In genomic region chr4:148664021-148664420, GRCm38 (mm10) we compare ENCODE assay signal across 32 mouse cellular contexts. TPM values are rescaled to one million over a fixed set of nuclear protein-coding genes. Genes with fewer than 3 reads are reported as not detected.
DNase-seq lines count a peak whose midpoint lies in the region; ATAC-seq and TF ChIP-seq lines count a peak whose summit lies in the region.
"Had no signal": no experiment of that assay in that cellular context is flagged by ENCODE, and none has a peak within 500 bp of the region (broad histone marks: within the 10 kb centered on the region; RNA-seq: fewer than 3 reads in every experiment).

No protein-coding gene starts in this region.

- H3K9ac ChIP-seq in intestine, embryonic 15.5 days = no peak overlapping the region
- no peak overlapping the region for H3K9ac ChIP-seq in intestine, postnatal 0 days (ENCODE audit: low read depth, low read length)
- H3K9ac ChIP-seq in stomach, embryonic 15.5 days = no peak overlapping the region
- H3K9ac ChIP-seq: embryonic facial prominence, embryonic 13.5 days; forebrain, embryonic 15.5 days; heart, embryonic 12.5 days; heart, embryonic 15.5 days; hindbrain, embryonic 15.5 days had no signal

- H3K36me3 ChIP-seq in intestine, embryonic 15.5 days = no peaks in the 10 kb centered on the region
- H3K36me3 ChIP-seq in intestine, postnatal 0 days (ENCODE audit: control insufficient read depth, insufficient read depth) = no peaks in the 10 kb centered on the region
- H3K36me3 ChIP-seq in stomach, embryonic 15.5 days = no peaks in the 10 kb centered on the region
- H3K36me3 ChIP-seq: embryonic facial prominence, embryonic 10.5 days; embryonic facial prominence, embryonic 13.5 days; forebrain, embryonic 10.5 days; forebrain, embryonic 15.5 days; heart, embryonic 12.5 days; heart, embryonic 15.5 days; hindbrain, embryonic 10.5 days; hindbrain, embryonic 15.5 days had no signal

- peak; percentile 31 for DNase-seq in retina, postnatal 1 day
- DNase-seq in retina, embryonic 14.5 days (ENCODE audit: low spot score) = no peak
- DNase-seq in left cerebral cortex, adult 11 months (ENCODE audit: low spot score) = no peak
- DNase-seq in T-cell, adult 2 months (ENCODE audit: low spot score) = no peak
- DNase-seq: adrenal gland, adult 8-10 months; adrenal gland, postnatal 25 days; cerebellum, adult 11-12 months; cerebellum, adult 8-10 months; cerebellum, postnatal 10 days; cerebellum, postnatal 36 days; embryo, embryonic 11 days; gastrocnemius, postnatal 25 days; heart, adult 18-20 months; heart, postnatal 10 days; heart, postnatal 36 days had no signal

- no peak overlapping the region for H3K27ac ChIP-seq in intestine, embryonic 15.5 days
- no peak overlapping the region for H3K27ac ChIP-seq in intestine, postnatal 0 days (ENCODE audit: low read depth, low read length)
- no peak overlapping the region for H3K27ac ChIP-seq in stomach, embryonic 15.5 days
- H3K27ac ChIP-seq: embryonic facial prominence, embryonic 10.5 days; embryonic facial prominence, embryonic 13.5 days; forebrain, embryonic 10.5 days; forebrain, embryonic 15.5 days; heart, embryonic 15.5 days; hindbrain, embryonic 10.5 days; hindbrain, embryonic 15.5 days had no signal

- H3K4me1 ChIP-seq in intestine, embryonic 15.5 days (replicated peaks) = 0 out of 2 replicates have a peak, but pooled peaks cover 6% of the 10 kb centered on the region
- H3K4me1 ChIP-seq in intestine, postnatal 0 days (replicated peaks; ENCODE audit: control insufficient read depth, insufficient read depth, low read length) = no peaks in the 10 kb centered on the region
- H3K4me1 ChIP-seq in stomach, embryonic 15.5 days = peaks cover 9% of the 10 kb centered on the region; the same call in 1 of the 2 replicates

- no peak overlapping the region for H3K4me3 ChIP-seq in intestine, embryonic 15.5 days (replicated peaks)
- H3K4me3 ChIP-seq in intestine, postnatal 0 days (ENCODE audit: low read depth, low read length) = no peak overlapping the region
- no peak overlapping the region for H3K4me3 ChIP-seq in stomach, embryonic 15.5 days (replicated peaks)
- H3K4me3 ChIP-seq: embryonic facial prominence, embryonic 10.5 days; embryonic facial prominence, embryonic 13.5 days; forebrain, embryonic 10.5 days; forebrain, embryonic 15.5 days; heart, embryonic 12.5 days; heart, embryonic 15.5 days; hindbrain, embryonic 10.5 days; hindbrain, embryonic 15.5 days had no signal

- no peak for TF ChIP-seq CTCF in intestine, postnatal 0 days (IDR thresholded peaks at IDR 0.05; ENCODE audit: low read depth)

- no peaks in the 10 kb centered on the region for H3K9me3 ChIP-seq in intestine, embryonic 15.5 days
- no peaks in the 10 kb centered on the region for H3K9me3 ChIP-seq in intestine, postnatal 0 days (ENCODE audit: control insufficient read depth)
- H3K9me3 ChIP-seq in stomach, embryonic 15.5 days = no peaks in the 10 kb centered on the region
- H3K9me3 ChIP-seq: embryonic facial prominence, embryonic 10.5 days; embryonic facial prominence, embryonic 13.5 days; forebrain, embryonic 10.5 days; forebrain, embryonic 15.5 days; heart, embryonic 12.5 days; heart, embryonic 15.5 days; hindbrain, embryonic 10.5 days; hindbrain, embryonic 15.5 days had no signal

- 45% methylated on average over 6 of the region's 6 CpGs for WGBS in intestine, embryonic 15.5 days
- 44% methylated on average over 6 of the region's 6 CpGs for WGBS in intestine, postnatal 0 days
- 34% methylated on average over 6 of the region's 6 CpGs for whole genome bisulfite sequencing in stomach, embryonic 15.5 days

- no peaks in the 10 kb centered on the region for H3K27me3 ChIP-seq in intestine, embryonic 15.5 days (replicated peaks)
- H3K27me3 ChIP-seq in intestine, postnatal 0 days (replicated peaks; ENCODE audit: control insufficient read depth, insufficient read depth, low read length) = no peaks in the 10 kb centered on the region
- H3K27me3 ChIP-seq in stomach, embryonic 15.5 days (replicated peaks) = no peaks in the 10 kb centered on the region; the same call in 1 of the 2 replicates
- H3K27me3 ChIP-seq: heart, embryonic 12.5 days; heart, embryonic 15.5 days had no signal

- peak; percentile 48; the same call in 1 of the 2 replicates for ATAC-seq in intestine, embryonic 15.5 days
- ATAC-seq in intestine, postnatal 0 days = no peak
- peak; percentile 51; the same call in 1 of the 2 replicates for ATAC-seq in stomach, embryonic 15.5 days (ENCODE audit: insufficient read depth, low FRiP score, low read depth)
- ATAC-seq: activated CD4-positive, CD25-positive, alpha-beta regulatory T cell, adult 4 months; CD4-positive, CD25-positive, alpha-beta regulatory T cell, adult 4 months; forebrain, embryonic 15.5 days had no signal

- H3K4me2 ChIP-seq in intestine, embryonic 15.5 days (replicated peaks) = no peak overlapping the region
- no peak overlapping the region for H3K4me2 ChIP-seq in intestine, postnatal 0 days (replicated peaks; ENCODE audit: low read depth)
- no peak overlapping the region for H3K4me2 ChIP-seq in stomach, embryonic 15.5 days
- H3K4me2 ChIP-seq: embryonic facial prominence, embryonic 13.5 days; forebrain, embryonic 15.5 days; heart, embryonic 12.5 days; heart, embryonic 15.5 days; hindbrain, embryonic 15.5 days had no signal

RNA-seq across cellular contexts. Expression of gene Gm572, which starts 20.9 kb away (rescaled TPM):
- not detected in 2 replicates for polyA plus RNA-seq in intestine, embryonic 15.5 days (2015; fragmentation: Nextera tagmentation; extraction: Ambion mirVana)
- not detected in 2 replicates for polyA plus RNA-seq in intestine, postnatal 0 days (2015; fragmentation: Nextera tagmentation; extraction: Ambion mirVana)
- polyA plus RNA-seq in stomach, embryonic 15.5 days (2015; fragmentation: Nextera tagmentation; extraction: Ambion mirVana) = 0.09 TPM in 2 replicates
- polyA plus RNA-seq: activated CD4-positive, CD25-positive, alpha-beta regulatory T cell, adult 4 months; brain, embryonic 14.5 days; C2C12; CD4-positive, CD25-positive, alpha-beta regulatory T cell, adult 4 months; cortical plate, adult 2 months; embryonic facial prominence, embryonic 10.5 days; embryonic facial prominence, embryonic 13.5 days; forebrain, embryonic 10.5 days; forebrain, embryonic 15.5 days; gonadal fat pad, adult 2 months; hindbrain, embryonic 10.5 days; hindbrain, embryonic 15.5 days had no signal

RNA-seq across cellular contexts. Expression of gene Tardbp, which starts 37.2 kb away (rescaled TPM):
- 272 and 318 TPM in 2 replicates for polyA plus RNA-seq in intestine, embryonic 15.5 days (2015; fragmentation: Nextera tagmentation; extraction: Ambion mirVana)
- 113 and 124 TPM in 2 replicates for polyA plus RNA-seq in intestine, postnatal 0 days (2015; fragmentation: Nextera tagmentation; extraction: Ambion mirVana)
- 306 and 317 TPM in 2 replicates for polyA plus RNA-seq in stomach, embryonic 15.5 days (2015; fragmentation: Nextera tagmentation; extraction: Ambion mirVana)
